Mouse (Mus musculus): ENCODE data around the gene Krt90. TPM values are rescaled to one million over a fixed set of nuclear protein-coding genes. Genes with fewer than 3 reads are reported as not detected.
"Not testable (repeated sequence)": the region's sequence is repeated elsewhere in the genome, so short reads cannot be mapped to it uniquely, and the experiment has no call there.

Krt90 gene
- total and polyA plus RNA-seq, 2 experiments = not detected

DNA sequence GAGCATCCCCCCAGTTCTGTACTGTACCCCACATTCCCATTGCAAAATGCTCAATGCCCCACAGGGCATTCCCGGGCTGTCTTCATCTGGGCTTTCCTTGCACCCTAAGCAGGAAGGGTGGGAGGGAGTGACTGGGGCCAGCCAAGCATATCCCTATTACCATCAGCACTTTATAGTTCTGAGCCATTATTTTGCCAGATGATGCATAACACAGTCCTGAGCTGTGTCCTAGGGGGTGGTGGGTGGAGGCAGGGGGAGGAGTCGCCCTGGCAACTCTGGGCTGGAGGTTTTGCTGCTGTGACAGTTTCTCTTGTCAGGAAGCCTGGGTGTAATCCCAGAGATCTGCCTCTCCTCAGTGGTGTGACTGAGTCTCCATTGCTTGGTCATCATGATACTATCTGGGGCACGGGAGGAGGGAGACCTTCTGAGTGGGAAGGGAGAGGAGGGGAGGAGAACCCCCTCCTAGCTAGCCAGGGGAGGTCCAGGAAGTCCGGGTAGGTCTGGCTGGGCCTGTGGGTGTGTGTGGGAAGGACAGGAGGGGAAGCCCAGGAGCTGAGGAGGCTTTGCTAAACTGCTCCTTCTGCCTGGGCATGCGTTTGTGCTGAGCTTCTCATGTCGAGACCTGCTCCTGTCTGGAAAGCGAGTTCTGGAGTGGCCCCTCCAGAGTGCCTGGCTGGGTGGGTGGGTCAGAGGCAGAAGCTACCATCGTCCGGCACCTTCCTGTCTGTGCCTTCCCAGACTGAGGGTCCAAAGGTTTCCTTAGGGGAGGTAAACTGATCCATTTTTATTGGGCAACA is 26.5 kb downstream of the Krt90 start:
- Histone ChIP-seq H3K27ac (replicated peaks; ENCODE audit: insufficient read depth, low read depth, low read length) (no peak overlapping the region), H3K79me2 (ENCODE audit: control insufficient read depth, insufficient read depth, low read length) (no peaks in the 10 kb centered on the region), H3K4me3 (ENCODE audit: insufficient read depth, low read depth, low read length) (no peak overlapping the region), H3K9ac (ENCODE audit: low read depth, low read length) (no peak overlapping the region), H3K27me3 (ENCODE audit: control insufficient read depth, insufficient read depth, low read length) (no peaks in the 10 kb centered on the region), H3K36me3 (ENCODE audit: control insufficient read depth, insufficient read depth, low read length) (no peaks in the 10 kb centered on the region), H3K4me1 (ENCODE audit: control insufficient read depth, insufficient read depth, low read length) (no peaks in the 10 kb centered on the region)
- TF ChIP-seq POLR2A (IDR thresholded peaks at IDR 0.05; ENCODE audit: extremely low read depth, insufficient read depth, low read length) (no peak), CTCF (IDR thresholded peaks at IDR 0.05; ENCODE audit: low read depth, low read length) (no peak)
- no peak for DNase-seq (ENCODE audit: extremely low read depth, low read depth, low spot score)
- 53% methylated on average over 9 of the region's 9 CpGs for WGBS

- Histone ChIP-seq H3K27ac (replicated peaks; ENCODE audit: insufficient read depth, low read depth, low read length) (no peak within 1 kb of the TSS), H3K4me1 (ENCODE audit: control insufficient read depth, insufficient read depth, low read length) (no peaks in the 10 kb centered on the region), H3K36me3 (ENCODE audit: control insufficient read depth, insufficient read depth, low read length) (no peaks in the 10 kb centered on the region), H3K27me3 (ENCODE audit: control insufficient read depth, insufficient read depth, low read length) (no peaks in the 10 kb centered on the region), H3K79me2 (ENCODE audit: control insufficient read depth, insufficient read depth, low read length) (no peaks in the 10 kb centered on the region), H3K4me3 (ENCODE audit: insufficient read depth, low read depth, low read length) (no peak within 1 kb of the TSS), H3K9ac (ENCODE audit: low read depth, low read length) (no peak within 1 kb of the TSS)
- WGBS = 82% methylated on average over 7 of the region's 7 CpGs
- TF ChIP-seq CTCF (IDR thresholded peaks at IDR 0.05; ENCODE audit: low read depth, low read length) = no peak
- TF ChIP-seq POLR2A (IDR thresholded peaks at IDR 0.05; ENCODE audit: extremely low read depth, insufficient read depth, low read length) = no peak
- DNase-seq (ENCODE audit: extremely low read depth, low read depth, low spot score) = no peak
These were observed 30.0 kb downstream of the Krt90 start, which contains the start of gene Krt84 for GRCm38 (mm10) chr15:101532720-101533119. Krt84 (minus strand) TSS chr15:101532820.

DNA sequence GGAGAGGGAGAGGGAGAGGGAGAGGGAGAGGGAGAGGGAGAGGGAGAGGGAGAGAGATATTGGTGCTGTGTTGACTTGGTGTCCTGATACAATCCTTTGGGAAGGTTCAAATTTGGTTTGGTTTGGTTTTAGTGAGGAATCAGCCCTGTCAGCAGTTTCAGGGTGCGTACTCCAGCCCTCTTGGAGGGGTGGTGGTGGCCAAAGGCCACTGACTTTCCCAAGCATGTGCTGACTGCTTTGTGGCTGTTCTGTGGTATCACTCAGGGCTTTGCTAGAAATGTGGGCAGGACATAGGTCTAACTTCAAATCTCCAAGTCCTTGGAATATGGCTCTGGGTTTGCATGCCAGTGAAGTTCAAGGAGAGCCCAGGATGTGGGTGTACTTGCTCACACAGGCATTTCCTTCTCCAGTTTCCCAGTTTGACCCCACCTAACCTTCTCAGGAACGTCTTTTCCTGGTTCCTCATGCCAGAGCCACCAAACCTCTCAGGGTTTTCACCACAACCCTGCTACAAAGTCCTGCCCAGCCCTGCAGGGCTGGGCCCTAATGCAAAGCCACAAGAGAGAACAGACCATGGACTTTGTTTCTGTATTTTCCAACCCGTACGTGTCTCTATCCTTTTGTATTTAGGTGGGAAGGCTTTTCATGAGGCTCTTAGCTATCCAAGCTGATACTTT is 40.1 kb downstream of the Krt90 start:
- Histone ChIP-seq H3K9ac (ENCODE audit: low read depth, low read length) (no peak overlapping the region), H3K27ac (replicated peaks; ENCODE audit: insufficient read depth, low read depth, low read length) (no peak overlapping the region), H3K27me3 (ENCODE audit: control insufficient read depth, insufficient read depth, low read length) (no peaks in the 10 kb centered on the region; the same call in 1 of the 2 replicates), H3K4me3 (ENCODE audit: insufficient read depth, low read depth, low read length) (no peak overlapping the region), H3K4me1 (ENCODE audit: control insufficient read depth, insufficient read depth, low read length) (no peaks in the 10 kb centered on the region), H3K79me2 (ENCODE audit: control insufficient read depth, insufficient read depth, low read length) (no peaks in the 10 kb centered on the region), H3K36me3 (ENCODE audit: control insufficient read depth, insufficient read depth, low read length) (no peaks in the 10 kb centered on the region)
- 54% methylated on average over 4 of the region's 4 CpGs for WGBS
- no peak for TF ChIP-seq CTCF (IDR thresholded peaks at IDR 0.05; ENCODE audit: low read depth, low read length)
- TF ChIP-seq POLR2A (IDR thresholded peaks at IDR 0.05; ENCODE audit: extremely low read depth, insufficient read depth, low read length) = no peak
- DNase-seq (ENCODE audit: extremely low read depth, low read depth, low spot score) = peak; percentile 1

- Histone ChIP-seq H3K27me3 (ENCODE audit: control insufficient read depth, insufficient read depth, low read length) (no peaks in the 10 kb centered on the region; the same call in 1 of the 2 replicates), H3K27ac (replicated peaks; ENCODE audit: insufficient read depth, low read depth, low read length) (no peak overlapping the region), H3K9ac (ENCODE audit: low read depth, low read length) (no peak overlapping the region), H3K36me3 (ENCODE audit: control insufficient read depth, insufficient read depth, low read length) (no peaks in the 10 kb centered on the region), H3K4me3 (ENCODE audit: insufficient read depth, low read depth, low read length) (no peak overlapping the region), H3K79me2 (ENCODE audit: control insufficient read depth, insufficient read depth, low read length) (no peaks in the 10 kb centered on the region), H3K4me1 (ENCODE audit: control insufficient read depth, insufficient read depth, low read length) (no peaks in the 10 kb centered on the region)
- TF ChIP-seq CTCF (IDR thresholded peaks at IDR 0.05; ENCODE audit: low read depth, low read length) (peak; percentile 85), POLR2A (IDR thresholded peaks at IDR 0.05; ENCODE audit: extremely low read depth, insufficient read depth, low read length) (no peak)
- peak; percentile 50 for DNase-seq (ENCODE audit: extremely low read depth, low read depth, low spot score)
- whole genome bisulfite sequencing = 8% methylated on average over 2 of the region's 2 CpGs
These were observed 43.0 kb downstream of the Krt90 start for GRCm38 (mm10) chr15:101519792-101520191.

DNA sequence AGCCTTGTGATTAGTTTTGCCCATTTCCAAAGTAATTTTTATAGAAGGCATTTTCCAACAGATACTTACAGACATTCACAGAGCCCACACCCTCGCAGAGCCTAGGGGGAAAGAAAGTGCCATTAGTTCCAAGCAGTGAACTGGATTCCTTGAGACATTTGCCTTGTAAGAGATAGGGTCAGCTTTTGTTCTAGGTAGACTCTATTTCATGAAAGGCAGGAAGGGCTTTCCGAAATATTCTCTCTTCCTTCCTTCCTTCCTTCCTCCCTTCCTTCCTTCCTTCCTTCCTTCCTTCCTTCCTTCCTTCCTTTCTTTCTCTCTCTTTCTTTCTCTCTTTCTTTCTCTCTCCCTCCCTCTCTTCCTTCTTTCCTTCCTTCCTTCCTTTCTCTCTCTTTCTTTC is 45.6 kb downstream of the Krt90 start, which contains the start of gene Gm49425:
TSS of gene Gm49425 (minus strand) at position 101 of the 400 bp plus-strand sequence.
- not testable (repeated sequence) for H3K36me3 ChIP-seq (ENCODE audit: control insufficient read depth, insufficient read depth, low read length); DNase-seq (ENCODE audit: extremely low read depth, low read depth, low spot score); H3K4me1 ChIP-seq (ENCODE audit: control insufficient read depth, insufficient read depth, low read length); H3K4me3 ChIP-seq (ENCODE audit: insufficient read depth, low read depth, low read length); H3K27ac ChIP-seq (replicated peaks; ENCODE audit: insufficient read depth, low read depth, low read length); H3K27me3 ChIP-seq (ENCODE audit: control insufficient read depth, insufficient read depth, low read length); H3K9ac ChIP-seq (ENCODE audit: low read depth, low read length); H3K79me2 ChIP-seq (ENCODE audit: control insufficient read depth, insufficient read depth, low read length)
- 66% methylated on average over 2 of the region's 2 CpGs for WGBS

- Histone ChIP-seq H3K27me3 (ENCODE audit: control insufficient read depth, insufficient read depth, low read length) (no peaks in the 10 kb centered on the region), H3K27ac (replicated peaks; ENCODE audit: insufficient read depth, low read depth, low read length) (no peak overlapping the region), H3K9ac (ENCODE audit: low read depth, low read length) (no peak overlapping the region), H3K4me3 (ENCODE audit: insufficient read depth, low read depth, low read length) (no peak overlapping the region), H3K79me2 (ENCODE audit: control insufficient read depth, insufficient read depth, low read length) (no peaks in the 10 kb centered on the region), H3K4me1 (ENCODE audit: control insufficient read depth, insufficient read depth, low read length) (no peaks in the 10 kb centered on the region), H3K36me3 (ENCODE audit: control insufficient read depth, insufficient read depth, low read length) (no peaks in the 10 kb centered on the region)
- no peak for TF ChIP-seq POLR2A (IDR thresholded peaks at IDR 0.05; ENCODE audit: extremely low read depth, insufficient read depth, low read length)
- TF ChIP-seq CTCF (IDR thresholded peaks at IDR 0.05; ENCODE audit: low read depth, low read length) = no peak
- WGBS = 70% methylated on average over 9 of the region's 9 CpGs
- no peak for DNase-seq (ENCODE audit: extremely low read depth, low read depth, low spot score)
These were observed 54.5 kb downstream of the Krt90 start for GRCm38 (mm10) chr15:101508247-101508646.
